In the genomic region with DNA sequence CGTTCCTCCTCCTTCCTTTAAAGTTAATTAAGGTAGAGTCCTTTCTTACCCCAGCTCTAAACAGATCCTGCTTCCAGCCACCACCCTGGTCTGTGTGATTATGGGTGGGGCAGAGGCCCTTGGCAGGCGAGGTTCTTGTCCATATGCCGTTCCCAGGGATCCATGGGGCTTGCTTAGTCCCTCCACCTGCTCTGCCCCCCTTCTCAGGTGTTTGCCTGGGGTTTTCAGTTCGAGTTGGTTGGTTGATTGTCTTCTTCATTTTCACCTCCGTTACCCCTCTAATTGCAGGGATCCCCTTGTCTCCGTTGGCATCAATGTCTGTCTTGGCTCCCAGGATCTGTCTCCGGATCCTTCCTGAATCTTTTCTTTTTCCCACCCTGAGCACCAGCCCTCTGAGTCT, we compare ENCODE assay signal across 8 mouse cellular contexts. TPM values are rescaled to one million over a fixed set of nuclear protein-coding genes. Genes with fewer than 3 reads are reported as not detected.
DNase-seq lines count a peak whose midpoint lies in the region; ATAC-seq and TF ChIP-seq lines count a peak whose summit lies in the region.

No protein-coding gene starts in this region.

- intact Hi-C loops in heart, adult 2 months (cut with DNase I), result loop anchor here (5.0 to 10.0 kb wide), 2 partner anchors 44 to 612 kb away; a partner anchor contains a TSS

- no peak for TF ChIP-seq POLR2A in heart, adult 2 months (IDR thresholded peaks at IDR 0.05; ENCODE audit: insufficient read depth, low read depth, low read length)
- no peak for TF ChIP-seq POLR2A in bone marrow macrophage, adult 2 months (IDR thresholded peaks at IDR 0.05; ENCODE audit: borderline replicate concordance, low read depth, low read length)

- H3K36me3 ChIP-seq in heart, embryonic 13.5 days, result no peaks in the 10 kb centered on the region
- H3K36me3 ChIP-seq in heart, adult 2 months (ENCODE audit: control insufficient read depth, insufficient read depth, low read length), result no peaks in the 10 kb centered on the region
- no peaks in the 10 kb centered on the region for H3K36me3 ChIP-seq in forebrain, postnatal 0 days (ENCODE audit: insufficient read depth)
- no peaks in the 10 kb centered on the region for H3K36me3 ChIP-seq in macrophage (ENCODE audit: inconsistent target)

- peak overlapping the region; percentile 88 for H3K9ac ChIP-seq in heart, embryonic 13.5 days
- H3K9ac ChIP-seq in heart, adult 2 months (ENCODE audit: low read depth, low read length), result no peak overlapping the region
- H3K9ac ChIP-seq in forebrain, postnatal 0 days, result peak overlapping the region; percentile 75

- no peaks in the 10 kb centered on the region for H3K27me3 ChIP-seq in heart, embryonic 13.5 days (replicated peaks)
- no peaks in the 10 kb centered on the region for H3K27me3 ChIP-seq in heart, adult 2 months (ENCODE audit: control insufficient read depth, insufficient read depth, low read length)
- no peaks in the 10 kb centered on the region for H3K27me3 ChIP-seq in forebrain, postnatal 0 days (ENCODE audit: insufficient read depth, low read length)

- peak overlapping the region; percentile 93 for H3K4me2 ChIP-seq in heart, embryonic 13.5 days
- H3K4me2 ChIP-seq in forebrain, postnatal 0 days (ENCODE audit: low read depth), result peak overlapping the region; percentile 83

- no peak for TF ChIP-seq EP300 in heart, adult 2 months (IDR thresholded peaks at IDR 0.05; ENCODE audit: insufficient read depth, low read depth, low read length)

- no peak for ATAC-seq in heart, embryonic 13.5 days (ENCODE audit: extremely low read depth, insufficient number of reproducible peaks, low FRiP score, low TSS enrichment)
- ATAC-seq in forebrain, postnatal 0 days, result no peak

- DNase-seq in heart, adult 2 months, result no peak
- no peak for DNase-seq in forebrain, postnatal 0 days
- DNase-seq in thymus, postnatal 0 days (ENCODE audit: low spot score), result no peak
- DNase-seq in urinary bladder, postnatal 36 days (ENCODE audit: low spot score in 2 of 2), result no peak
- DNase-seq in ovary, adult 18-20 months (ENCODE audit: low spot score), result no peak

- no peak for TF ChIP-seq CTCF in heart, adult 2 months (IDR thresholded peaks at IDR 0.05)
- no peak for TF ChIP-seq CTCF in bone marrow macrophage, adult 2 months (IDR thresholded peaks at IDR 0.05; ENCODE audit: low read depth, low read length)
- no peak for TF ChIP-seq CTCF in forebrain, postnatal 0 days (IDR thresholded peaks at IDR 0.05; ENCODE audit: low read depth)

- H3K4me3 ChIP-seq in heart, embryonic 13.5 days, result peak overlapping the region; percentile 80
- no peak overlapping the region for H3K4me3 ChIP-seq in heart, adult 2 months
- H3K4me3 ChIP-seq in bone marrow macrophage, adult 2 months (ENCODE audit: insufficient read depth, low read length), result peak overlapping the region; percentile 68
- peak overlapping the region; percentile 66 for H3K4me3 ChIP-seq in forebrain, postnatal 0 days (ENCODE audit: low read depth, low read length)
- peak overlapping the region; percentile 94 for H3K4me3 ChIP-seq in macrophage (ENCODE audit: inconsistent target)

- WGBS in heart, embryonic 13.5 days, result 67% methylated on average over 7 of the region's 7 CpGs
- whole genome bisulfite sequencing in heart, adult 2 months, result 72% methylated on average over 7 of the region's 7 CpGs
- 51% methylated on average over 7 of the region's 7 CpGs for WGBS in forebrain, postnatal 0 days
- WGBS in macrophage (ENCODE audit: missing documents), result 83% methylated on average over 7 of the region's 7 CpGs

- H3K9me3 ChIP-seq in heart, embryonic 13.5 days, result no peaks in the 10 kb centered on the region
- no peaks in the 10 kb centered on the region for H3K9me3 ChIP-seq in forebrain, postnatal 0 days (ENCODE audit: low read length)

- H3K79me2 ChIP-seq in heart, adult 2 months (replicated peaks; ENCODE audit: control insufficient read depth, insufficient read depth, low read length), result no peaks in the 10 kb centered on the region
- peaks cover 59% of the 10 kb centered on the region for H3K79me2 ChIP-seq in macrophage (ENCODE audit: inconsistent target)

- no peak overlapping the region for H3K27ac ChIP-seq in heart, embryonic 13.5 days (replicated peaks)
- no peak overlapping the region for H3K27ac ChIP-seq in heart, adult 2 months
- H3K27ac ChIP-seq in bone marrow macrophage, adult 2 months (ENCODE audit: insufficient read depth, low read depth, low read length), result no peak overlapping the region
- H3K27ac ChIP-seq in forebrain, postnatal 0 days (ENCODE audit: low read depth, low read length), result no peak overlapping the region
- H3K27ac ChIP-seq in macrophage, result peak overlapping the region; percentile 71

- H3K4me1 ChIP-seq in heart, embryonic 13.5 days, result peaks cover 21% of the 10 kb centered on the region
- no peaks in the 10 kb centered on the region; the same call in 1 of the 2 replicates for H3K4me1 ChIP-seq in heart, adult 2 months (ENCODE audit: control insufficient read depth, insufficient read depth, low read length)
- H3K4me1 ChIP-seq in bone marrow macrophage, adult 2 months (ENCODE audit: control insufficient read depth, insufficient read depth, low read length), result peaks cover 29% of the 10 kb centered on the region
- H3K4me1 ChIP-seq in forebrain, postnatal 0 days (ENCODE audit: insufficient read depth), result peaks cover 13% of the 10 kb centered on the region

RNA-seq across cellular contexts. Expression of a gene that starts 1.2 kb away (rescaled TPM):
- polyA plus RNA-seq in heart, embryonic 13.5 days (2015; fragmentation: Nextera tagmentation; extraction: Ambion mirVana), result 13.0 and 15.3 TPM in 2 replicates
- total RNA-seq in heart, adult 2 months (2021), result 1 to 10 TPM; 3.3 to 3.9 TPM
- 9.8 and 17.7 TPM in 2 replicates for polyA plus RNA-seq in heart, adult 2 months (2012; rRNA removed)
- polyA plus RNA-seq in bone marrow macrophage, adult 2 months (2012; ENCODE audit: insufficient read depth, insufficient read length, missing spikeins), result 10.3 and 19.0 TPM in 2 replicates
- 90.9 and 116 TPM in 2 replicates for total RNA-seq in forebrain, postnatal 0 days (2014; rRNA removed)
- polyA plus RNA-seq in forebrain, postnatal 0 days (2015; fragmentation: Nextera tagmentation; extraction: Ambion mirVana), result 83.8 and 97.9 TPM in 2 replicates
- total RNA-seq in macrophage (2018; cell fraction: chromatin; rRNA removed), result 10 to 100 TPM in 25 of 26 experiments, 1 to 10 TPM in 1; 9.6 to 72.3 (median 28.4) TPM
- 10 to 100 TPM in 25 of 26 experiments, 1 to 10 TPM in 1; 8.9 to 31.4 (median 16.8) TPM for total RNA-seq in macrophage (2018; cell fraction: cytosol; rRNA removed)
- total RNA-seq in macrophage (2018; cell fraction: nucleus; rRNA removed), result 10 to 100 TPM; 11.1 to 59.6 (median 21.3) TPM
- polyA plus RNA-seq in macrophage (2018), result 6.2 to 25.3 TPM (median 20.2 TPM) in 3 replicates
- 31.3 and 32.7 TPM in 2 replicates for polyA plus RNA-seq in thymus, postnatal 0 days (2015; fragmentation: Nextera tagmentation; extraction: Ambion mirVana)

RNA-seq across cellular contexts. Expression of a gene that starts 35.4 kb away (rescaled TPM):
- polyA plus RNA-seq in heart, embryonic 13.5 days (2015; fragmentation: Nextera tagmentation; extraction: Ambion mirVana), result 35.8 and 42.0 TPM in 2 replicates
- 10 to 100 TPM; 52.2 to 52.4 TPM for total RNA-seq in heart, adult 2 months (2021)
- polyA plus RNA-seq in heart, adult 2 months (2012; rRNA removed), result 31.4 and 31.5 TPM in 2 replicates
- polyA plus RNA-seq in bone marrow macrophage, adult 2 months (2012; ENCODE audit: insufficient read depth, insufficient read length, missing spikeins), result 11.6 and 11.8 TPM in 2 replicates
- total RNA-seq in forebrain, postnatal 0 days (2014; rRNA removed), result 78.3 and 83.3 TPM in 2 replicates
- 45.7 and 48.4 TPM in 2 replicates for polyA plus RNA-seq in forebrain, postnatal 0 days (2015; fragmentation: Nextera tagmentation; extraction: Ambion mirVana)
- 1 to 10 TPM in 13 of 26 experiments, under 1 TPM in 12, not detected in 1; 0.17 to 5.0 (median 1.0) TPM for total RNA-seq in macrophage (2018; cell fraction: chromatin; rRNA removed)
- total RNA-seq in macrophage (2018; cell fraction: cytosol; rRNA removed), result 1 to 10 TPM; 1.5 to 8.9 (median 3.8) TPM
- total RNA-seq in macrophage (2018; cell fraction: nucleus; rRNA removed), result 1 to 10 TPM; 1.1 to 8.5 (median 2.7) TPM
- 3.6 to 7.6 TPM (median 5.6 TPM) in 3 replicates for polyA plus RNA-seq in macrophage (2018)
- polyA plus RNA-seq in thymus, postnatal 0 days (2015; fragmentation: Nextera tagmentation; extraction: Ambion mirVana), result 37.3 and 42.5 TPM in 2 replicates

RNA-seq across cellular contexts. Expression of a gene that starts 42.9 kb away (rescaled TPM):
- 8.5 and 9.8 TPM in 2 replicates for polyA plus RNA-seq in heart, embryonic 13.5 days (2015; fragmentation: Nextera tagmentation; extraction: Ambion mirVana)
- total RNA-seq in heart, adult 2 months (2021), result 10 to 100 TPM; 11.1 to 12.4 TPM
- 14.8 and 15.7 TPM in 2 replicates for polyA plus RNA-seq in heart, adult 2 months (2012; rRNA removed)
- 13.1 and 18.4 TPM in 2 replicates for polyA plus RNA-seq in bone marrow macrophage, adult 2 months (2012; ENCODE audit: insufficient read depth, insufficient read length, missing spikeins)
- total RNA-seq in forebrain, postnatal 0 days (2014; rRNA removed), result 22.5 and 27.1 TPM in 2 replicates
- polyA plus RNA-seq in forebrain, postnatal 0 days (2015; fragmentation: Nextera tagmentation; extraction: Ambion mirVana), result 6.5 and 11.0 TPM in 2 replicates
- 10 to 100 TPM in 21 of 26 experiments, 1 to 10 TPM in 5; 4.6 to 34.3 (median 17.3) TPM for total RNA-seq in macrophage (2018; cell fraction: chromatin; rRNA removed)
- total RNA-seq in macrophage (2018; cell fraction: cytosol; rRNA removed), result 10 to 100 TPM in 6 of 26 experiments, 1 to 10 TPM in 20; 5.1 to 12.6 (median 8.3) TPM
- total RNA-seq in macrophage (2018; cell fraction: nucleus; rRNA removed), result 10 to 100 TPM in 10 of 26 experiments, 1 to 10 TPM in 16; 5.9 to 22.3 (median 9.2) TPM
- 6.9 to 16.2 TPM (median 11.8 TPM) in 3 replicates for polyA plus RNA-seq in macrophage (2018)
- 8.1 and 8.2 TPM in 2 replicates for polyA plus RNA-seq in thymus, postnatal 0 days (2015; fragmentation: Nextera tagmentation; extraction: Ambion mirVana)

RNA-seq across cellular contexts. Expression of a gene that starts 54.8 kb away (rescaled TPM):
- polyA plus RNA-seq in heart, embryonic 13.5 days (2015; fragmentation: Nextera tagmentation; extraction: Ambion mirVana), result 0.01 and 0.03 TPM in 2 replicates
- not detected for total RNA-seq in heart, adult 2 months (2021)
- polyA plus RNA-seq in heart, adult 2 months (2012; rRNA removed), result not detected in 2 replicates
- not detected in 2 replicates for polyA plus RNA-seq in bone marrow macrophage, adult 2 months (2012; ENCODE audit: insufficient read depth, insufficient read length, missing spikeins)
- 32.2 and 48.9 TPM in 2 replicates for total RNA-seq in forebrain, postnatal 0 days (2014; rRNA removed)
- 5.1 and 7.8 TPM in 2 replicates for polyA plus RNA-seq in forebrain, postnatal 0 days (2015; fragmentation: Nextera tagmentation; extraction: Ambion mirVana)
- 1 to 10 TPM in 12 of 26 experiments, under 1 TPM in 7, not detected in 7; 0.12 to 2.5 (median 1.2) TPM for total RNA-seq in macrophage (2018; cell fraction: chromatin; rRNA removed)
- total RNA-seq in macrophage (2018; cell fraction: cytosol; rRNA removed), result under 1 TPM in 13 of 26 experiments, not detected in 13; 0.03 to 0.13 (median 0.04) TPM
- total RNA-seq in macrophage (2018; cell fraction: nucleus; rRNA removed), result under 1 TPM in 18 of 26 experiments, not detected in 8; 0.10 to 1.00 (median 0.48) TPM
- 0.02 to 0.04 TPM in 2 of 3 replicates, not detected in the other for polyA plus RNA-seq in macrophage (2018)
- polyA plus RNA-seq in thymus, postnatal 0 days (2015; fragmentation: Nextera tagmentation; extraction: Ambion mirVana), result 0.04 TPM in 1 of 2 replicates, not detected in the other
